Mouse (Mus musculus): ENCODE measurements around the gene Slc2a3. TPM values are rescaled to one million over a fixed set of nuclear protein-coding genes. Genes with fewer than 3 reads are reported as not detected.
"Not testable (repeated sequence)": the region's sequence is repeated elsewhere in the genome, so short reads cannot be mapped to it uniquely, and the experiment has no call there.

Gene Slc2a3
- polyA plus RNA-seq, 1 experiment from 2014 or later: 57.0 TPM

- peak overlapping the region; percentile 66 for H3K27ac ChIP-seq (ENCODE audit: low read depth, low read length)
- 5% methylated on average over 25 of the region's 25 CpGs for WGBS
- ATAC-seq: peak; percentile 11; the same call in 1 of the 2 replicates
These were observed 59.8 kb downstream of the Slc2a3 start for GRCm38 (mm10) chr6:122741460-122742227.

GRCm38 (mm10) chr6:122739952-122740351 is 61.5 kb downstream of the Slc2a3 start:
- Histone ChIP-seq H3K4me2 (ENCODE audit: low read length) (peak overlapping the region; percentile 57), H3K27ac (ENCODE audit: low read depth, low read length) (no peak overlapping the region), H3K4me3 (ENCODE audit: low read length) (peak overlapping the region; percentile 61), H3K27me3 (replicated peaks; ENCODE audit: control insufficient read depth, insufficient read depth, low read length) (no peaks in the 10 kb centered on the region; the same call in none of the 2 replicates), H3K36me3 (ENCODE audit: control insufficient read depth, insufficient read depth, low read length) (peaks cover 13% of the 10 kb centered on the region; the same call in 1 of the 2 replicates), H3K9me3 (ENCODE audit: control insufficient read depth, low read length) (no peaks in the 10 kb centered on the region), H3K4me1 (ENCODE audit: control insufficient read depth, insufficient read depth, low read depth, low read length) (peaks cover 8% of the 10 kb centered on the region), H3K9ac (ENCODE audit: low read depth, low read length) (no peak overlapping the region)
- WGBS: 13% methylated on average over 8 of the region's 8 CpGs
- ATAC-seq: peak; percentile 27; the same call in 1 of the 2 replicates

More at GRCm38 (mm10) chr6:122741460-122742227, 59.8 kb downstream of the Slc2a3 start:
- no peaks in the 10 kb centered on the region for H3K9me3 ChIP-seq (ENCODE audit: control insufficient read depth, low read length)
- peak overlapping the region; percentile 61 for H3K4me3 ChIP-seq (ENCODE audit: low read length)
- H3K9ac ChIP-seq (ENCODE audit: low read depth, low read length): peak overlapping the region; percentile 75
- peaks cover 8% of the 10 kb centered on the region for H3K4me1 ChIP-seq (ENCODE audit: control insufficient read depth, insufficient read depth, low read depth, low read length)
- peaks cover 6% of the 10 kb centered on the region; the same call in 1 of the 2 replicates for H3K36me3 ChIP-seq (ENCODE audit: control insufficient read depth, insufficient read depth, low read length)
- H3K27me3 ChIP-seq (replicated peaks; ENCODE audit: control insufficient read depth, insufficient read depth, low read length): peaks cover 2% of the 10 kb centered on the region
- peak overlapping the region; percentile 57 for H3K4me2 ChIP-seq (ENCODE audit: low read length)

- Histone ChIP-seq H3K27me3 (replicated peaks; ENCODE audit: control insufficient read depth, insufficient read depth, low read length) (no peaks in the 10 kb centered on the region), H3K9me3 (ENCODE audit: control insufficient read depth, low read length) (no peaks in the 10 kb centered on the region), H3K4me1 (ENCODE audit: control insufficient read depth, insufficient read depth, low read depth, low read length) (no peaks in the 10 kb centered on the region), H3K4me2 (ENCODE audit: low read length) (no peak overlapping the region), H3K36me3 (ENCODE audit: control insufficient read depth, insufficient read depth, low read length) (no peaks in the 10 kb centered on the region), H3K27ac (ENCODE audit: low read depth, low read length) (no peak overlapping the region), H3K4me3 (ENCODE audit: low read length) (no peak overlapping the region), H3K9ac (ENCODE audit: low read depth, low read length) (no peak overlapping the region)
- no peak for ATAC-seq
- WGBS: 31% methylated on average over 2 of the region's 2 CpGs
These were observed 81.5 kb downstream of the Slc2a3 start for GRCm38 (mm10) chr6:122719942-122720341.

- not testable (repeated sequence) for H3K4me2 ChIP-seq (ENCODE audit: low read length); H3K36me3 ChIP-seq (ENCODE audit: control insufficient read depth, insufficient read depth, low read length); H3K27me3 ChIP-seq (replicated peaks; ENCODE audit: control insufficient read depth, insufficient read depth, low read length); H3K9ac ChIP-seq (ENCODE audit: low read depth, low read length); H3K4me3 ChIP-seq (ENCODE audit: low read length); H3K9me3 ChIP-seq (ENCODE audit: control insufficient read depth, low read length); H3K27ac ChIP-seq (ENCODE audit: low read depth, low read length); ATAC-seq; H3K4me1 ChIP-seq (ENCODE audit: control insufficient read depth, insufficient read depth, low read depth, low read length)
- 92% methylated on average over 1 of the region's 1 CpGs for WGBS
These were observed 83.2 kb downstream of the Slc2a3 start for GRCm38 (mm10) chr6:122718224-122718623.

- peak; percentile 58; the same call in 1 of the 2 replicates for ATAC-seq
- WGBS: 3% methylated on average over 4 of the region's 4 CpGs
These were observed 85.6 kb downstream of the Slc2a3 start for GRCm38 (mm10) chr6:122715886-122716285.

GRCm38 (mm10) chr6:122714707-122715365 is 86.6 kb downstream of the Slc2a3 start:
- no peaks in the 10 kb centered on the region for H3K9me3 ChIP-seq (ENCODE audit: control insufficient read depth, low read length)
- H3K9ac ChIP-seq (ENCODE audit: low read depth, low read length): no peak overlapping the region
- no peak for ATAC-seq
- H3K4me2 ChIP-seq (ENCODE audit: low read length): no peak overlapping the region
- no peaks in the 10 kb centered on the region for H3K36me3 ChIP-seq (ENCODE audit: control insufficient read depth, insufficient read depth, low read length)
- 59% methylated on average over 7 of the region's 7 CpGs for WGBS
- H3K27ac ChIP-seq (ENCODE audit: low read depth, low read length): no peak overlapping the region
- H3K4me1 ChIP-seq (ENCODE audit: control insufficient read depth, insufficient read depth, low read depth, low read length): no peaks in the 10 kb centered on the region
- no peak overlapping the region for H3K4me3 ChIP-seq (ENCODE audit: low read length)
- no peaks in the 10 kb centered on the region for H3K27me3 ChIP-seq (replicated peaks; ENCODE audit: control insufficient read depth, insufficient read depth, low read length)

More at GRCm38 (mm10) chr6:122715886-122716285, 85.6 kb downstream of the Slc2a3 start:
- no peak overlapping the region for H3K9ac ChIP-seq (ENCODE audit: low read depth, low read length)
- no peaks in the 10 kb centered on the region for H3K27me3 ChIP-seq (replicated peaks; ENCODE audit: control insufficient read depth, insufficient read depth, low read length)
- H3K4me1 ChIP-seq (ENCODE audit: control insufficient read depth, insufficient read depth, low read depth, low read length): no peaks in the 10 kb centered on the region
- H3K27ac ChIP-seq (ENCODE audit: low read depth, low read length): no peak overlapping the region
- no peak overlapping the region for H3K4me2 ChIP-seq (ENCODE audit: low read length)
- H3K36me3 ChIP-seq (ENCODE audit: control insufficient read depth, insufficient read depth, low read length): no peaks in the 10 kb centered on the region
- no peak overlapping the region for H3K4me3 ChIP-seq (ENCODE audit: low read length)
- H3K9me3 ChIP-seq (ENCODE audit: control insufficient read depth, low read length): no peaks in the 10 kb centered on the region

- 94% methylated on average over 7 of the region's 7 CpGs for WGBS
- H3K4me1 ChIP-seq (ENCODE audit: control insufficient read depth, insufficient read depth, low read depth, low read length); H3K9ac ChIP-seq (ENCODE audit: low read depth, low read length); H3K4me3 ChIP-seq (ENCODE audit: low read length); H3K27ac ChIP-seq (ENCODE audit: low read depth, low read length); ATAC-seq; H3K36me3 ChIP-seq (ENCODE audit: control insufficient read depth, insufficient read depth, low read length); H3K4me2 ChIP-seq (ENCODE audit: low read length); H3K27me3 ChIP-seq (replicated peaks; ENCODE audit: control insufficient read depth, insufficient read depth, low read length); H3K9me3 ChIP-seq (ENCODE audit: control insufficient read depth, low read length): not testable (repeated sequence)
These were observed 88.3 kb downstream of the Slc2a3 start for GRCm38 (mm10) chr6:122713116-122713515.

- Histone ChIP-seq H3K4me3 (ENCODE audit: low read length) (no peak overlapping the region), H3K27me3 (replicated peaks; ENCODE audit: control insufficient read depth, insufficient read depth, low read length) (peaks cover 2% of the 10 kb centered on the region; the same call in 1 of the 2 replicates), H3K9ac (ENCODE audit: low read depth, low read length) (no peak overlapping the region), H3K4me1 (ENCODE audit: control insufficient read depth, insufficient read depth, low read depth, low read length) (no peaks in the 10 kb centered on the region), H3K36me3 (ENCODE audit: control insufficient read depth, insufficient read depth, low read length) (no peaks in the 10 kb centered on the region), H3K4me2 (ENCODE audit: low read length) (no peak overlapping the region), H3K27ac (ENCODE audit: low read depth, low read length) (no peak overlapping the region), H3K9me3 (ENCODE audit: control insufficient read depth, low read length) (no peaks in the 10 kb centered on the region)
- ATAC-seq: no peak
- WGBS: 86% methylated on average over 2 of the region's 2 CpGs
These were observed 90.0 kb downstream of the Slc2a3 start for GRCm38 (mm10) chr6:122711455-122711854.

- H3K27ac ChIP-seq (ENCODE audit: low read depth, low read length): no peak overlapping the region
- WGBS: 71% methylated on average over 4 of the region's 4 CpGs
- H3K4me1 ChIP-seq (ENCODE audit: control insufficient read depth, insufficient read depth, low read depth, low read length): no peaks in the 10 kb centered on the region
- no peak overlapping the region for H3K4me3 ChIP-seq (ENCODE audit: low read length)
- peaks cover 2% of the 10 kb centered on the region; the same call in 1 of the 2 replicates for H3K27me3 ChIP-seq (replicated peaks; ENCODE audit: control insufficient read depth, insufficient read depth, low read length)
- no peak overlapping the region for H3K4me2 ChIP-seq (ENCODE audit: low read length)
- H3K36me3 ChIP-seq (ENCODE audit: control insufficient read depth, insufficient read depth, low read length): no peaks in the 10 kb centered on the region
- H3K9me3 ChIP-seq (ENCODE audit: control insufficient read depth, low read length): no peaks in the 10 kb centered on the region
- H3K9ac ChIP-seq (ENCODE audit: low read depth, low read length): no peak overlapping the region
- ATAC-seq: no peak
These were observed 92.6 kb downstream of the Slc2a3 start for GRCm38 (mm10) chr6:122708826-122709225.
